Mouse (Mus musculus) brain, embryonic 18.5 days (tissue): ENCODE data around the gene Tnfrsf18.
A peak's percentile ranks its signal among the peaks of the same experiment; 100 is the strongest.

ENCODE experiments used
- DNase-seq: peaks from one replicate; pipeline ENCODE4 v3.0.0-alpha.2; 2012; ENCODE audit warnings: low read depth, low spot score

The Tnfrsf18 gene

GRCm38 (mm10) chr4:156026013-156026412 lies at the start of gene Tnfrsf18:
Gene Tnfrsf18 (plus strand): TSS chr4:156026164.
- DNase-seq = no peak

GRCm38 (mm10) chr4:155981436-155982082 lies 44.4 kb upstream of the Tnfrsf18 start:
- DNase-seq = no peak

GRCm38 (mm10) chr4:155983788-155984187 lies 42.2 kb upstream of the Tnfrsf18 start:
- no peak for DNase-seq

GRCm38 (mm10) chr4:155991211-155991907 lies 34.6 kb upstream of the Tnfrsf18 start:
- no peak for DNase-seq

GRCm38 (mm10) chr4:155991908-155992230 lies 34.1 kb upstream of the Tnfrsf18 start:
- no peak for DNase-seq

- DNase-seq = no peak
Measured at GRCm38 (mm10) chr4:155992241-155992905, 33.6 kb upstream of the Tnfrsf18 start, which contains the start of the genes B3galt6 and Sdf4. Gene B3galt6 (minus strand): TSS chr4:155992649. Gene Sdf4 (plus strand): TSS chr4:155992872.

GRCm38 (mm10) chr4:155992906-155993547 lies 32.9 kb upstream of the Tnfrsf18 start:
- peak; percentile 93 for DNase-seq

- DNase-seq = no peak
Measured at GRCm38 (mm10) chr4:155993606-155994005, 32.4 kb upstream of the Tnfrsf18 start.

- no peak for DNase-seq
Measured at GRCm38 (mm10) chr4:156004109-156004508, 21.9 kb upstream of the Tnfrsf18 start.

- no peak for DNase-seq
Measured at GRCm38 (mm10) chr4:156008369-156008768, 17.6 kb upstream of the Tnfrsf18 start.

- DNase-seq = no peak
Measured at GRCm38 (mm10) chr4:156013637-156014036, 12.3 kb upstream of the Tnfrsf18 start, which contains the start of gene Tnfrsf4. Gene Tnfrsf4 (plus strand): TSS chr4:156013843.

- DNase-seq = no peak
Measured at GRCm38 (mm10) chr4:156014436-156014835, 11.5 kb upstream of the Tnfrsf18 start.

GRCm38 (mm10) chr4:156019771-156020170 lies 6.2 kb upstream of the Tnfrsf18 start:
- no peak for DNase-seq

- DNase-seq = no peak
Measured at GRCm38 (mm10) chr4:156021381-156021780, 4.6 kb upstream of the Tnfrsf18 start.

- DNase-seq = no peak
Measured at GRCm38 (mm10) chr4:156021942-156022419, 4.0 kb upstream of the Tnfrsf18 start.

- no peak for DNase-seq
Measured at GRCm38 (mm10) chr4:156023520-156023919, 2.4 kb upstream of the Tnfrsf18 start.

GRCm38 (mm10) chr4:156024184-156024583 lies 1.8 kb upstream of the Tnfrsf18 start:
- no peak for DNase-seq

GRCm38 (mm10) chr4:156028580-156028979 lies 2.6 kb downstream of the Tnfrsf18 start:
- no peak for DNase-seq

GRCm38 (mm10) chr4:156030651-156031118 lies 4.7 kb downstream of the Tnfrsf18 start:
- DNase-seq = no peak

- no peak for DNase-seq
Measured at GRCm38 (mm10) chr4:156031255-156031592, 5.3 kb downstream of the Tnfrsf18 start.

GRCm38 (mm10) chr4:156031593-156032391 lies 5.8 kb downstream of the Tnfrsf18 start:
- DNase-seq = peak; percentile 75
